Mouse (Mus musculus) CH12.LX (cell line): ENCODE results near the gene Adgrg1. TPM values are rescaled to one million over a fixed set of nuclear protein-coding genes. Genes with fewer than 3 reads are reported as not detected.

Experiments
- DNase-seq: peaks from one replicate; pipeline ENCODE4 v3.0.0-alpha.2; 2013; ENCODE audit errors: extremely low read depth
- H3K27ac ChIP-seq: 2 replicates; pipeline ENCODE4 v1.5.1; 2012; ENCODE audit warnings: low read depth, mild to moderate bottlenecking, control low read depth, moderate library complexity; ENCODE audit not compliant: insufficient read depth
- H3K27me3 ChIP-seq: replicated peaks from 2 replicates; pipeline ENCODE3; 2012; ENCODE audit warnings: inconsistent platforms
- H3K36me3 ChIP-seq, 2 experiments: replicated peaks in 1 of 2; 2 replicates each; pipeline versions ENCODE3 to v1.6.1; 2012; ENCODE audit warnings: inconsistent platforms in 1 of 2, low read length in 1 of 2, mild to moderate bottlenecking in 1 of 2, mixed read lengths in 1 of 2, moderate library complexity in 1 of 2; ENCODE audit not compliant: control insufficient read depth in 1 of 2, insufficient read depth in 1 of 2
- H3K4me1 ChIP-seq, 2 experiments: 2 replicates each; pipeline ENCODE4 v1.6.1; 2012; ENCODE audit warnings: inconsistent platforms in 1 of 2, moderate library complexity in 1 of 2; ENCODE audit not compliant: insufficient read depth in 2 of 2, control insufficient read depth in 1 of 2
- H3K4me2 ChIP-seq: 2 replicates; pipeline ENCODE4 v1.6.1; 2012; ENCODE audit warnings: low read depth, mild to moderate bottlenecking, control low read depth; ENCODE audit not compliant: poor library complexity, insufficient read depth, severe bottlenecking
- H3K4me3 ChIP-seq, 3 experiments: fragments of 150-350 bp in 1 of 3; sonication (generic) in 1 of 3; replicated peaks in 1 of 3; 2 replicates each; pipeline versions ENCODE3 to v1.5.1; 2011 to 2012; ENCODE audit warnings: low read depth in 2 of 3, low read length in 2 of 3, mild to moderate bottlenecking in 2 of 3, moderate library complexity in 2 of 3, control low read depth in 1 of 3, improper control_type of control experiment in 1 of 3, inconsistent platforms in 1 of 3, mixed read lengths in 1 of 3; ENCODE audit not compliant: poor library complexity in 1 of 3
- H3K79me2 ChIP-seq: replicated peaks from 2 replicates; pipeline ENCODE4 v1.6.1; 2012; ENCODE audit warnings: mild to moderate bottlenecking, moderate library complexity; ENCODE audit not compliant: control insufficient read depth, poor library complexity, insufficient read depth, severe bottlenecking; ENCODE audit errors: extremely low read depth
- H3K9ac ChIP-seq: 2 replicates; pipeline ENCODE4 v1.6.1; 2012; ENCODE audit warnings: low read depth, mild to moderate bottlenecking, control low read depth, moderate library complexity; ENCODE audit not compliant: insufficient read depth
- H3K9me3 ChIP-seq: replicated peaks from 2 replicates; pipeline ENCODE3; 2012; ENCODE audit warnings: low read length, inconsistent platforms, mixed read lengths
- BHLHE40 ChIP-seq: IDR thresholded peaks from 2 replicates; pipeline ENCODE4 v1.6.1; 2011; ENCODE audit warnings: mild to moderate bottlenecking, low read depth, low read length, improper control_type of control experiment
- CHD1 ChIP-seq: IDR thresholded peaks from 2 replicates; pipeline ENCODE4 v1.6.1; 2012; ENCODE audit warnings: low read depth, low read length, improper control_type of control experiment, inconsistent platforms
- CHD2 ChIP-seq: IDR thresholded peaks from 2 replicates; pipeline ENCODE4 v1.6.1; 2011; ENCODE audit warnings: low read length, improper control_type of control experiment
- CTCF ChIP-seq, 2 experiments: IDR thresholded peaks in 1 of 2; conservative IDR thresholded peaks in 1 of 2; 2 replicates each; pipeline ENCODE4 v1.5.1; 2011 to 2012; ENCODE audit warnings: low read depth in 2 of 2, low read length in 2 of 2, improper control_type of control experiment in 1 of 2, inconsistent platforms in 1 of 2, mild to moderate bottlenecking in 1 of 2, moderate library complexity in 1 of 2
- ETS1 ChIP-seq: conservative IDR thresholded peaks from 2 replicates; pipeline ENCODE4 v1.6.1; 2012; ENCODE audit warnings: low read depth, mild to moderate bottlenecking, inconsistent platforms, low read length, improper control_type of control experiment, moderate library complexity
- HCFC1 ChIP-seq: IDR thresholded peaks from 2 replicates; pipeline ENCODE4 v1.6.1; 2012; ENCODE audit warnings: low read depth, mild to moderate bottlenecking, inconsistent platforms, low read length, improper control_type of control experiment
- JUND ChIP-seq: conservative IDR thresholded peaks from 2 replicates; pipeline ENCODE4 v1.6.1; 2011; ENCODE audit warnings: low read depth, low read length, improper control_type of control experiment
- KAT2A ChIP-seq: IDR thresholded peaks from 2 replicates; pipeline ENCODE4 v1.6.1; 2012; ENCODE audit warnings: low read length, improper control_type of control experiment, inconsistent platforms; ENCODE audit not compliant: insufficient replicate concordance
- MEF2A ChIP-seq: IDR thresholded peaks from 2 replicates; pipeline ENCODE4 v1.6.1; 2014; ENCODE audit warnings: low read depth, mild to moderate bottlenecking, inconsistent platforms, low read length, improper control_type of control experiment, borderline replicate concordance
- MXI1 ChIP-seq: IDR thresholded peaks from 2 replicates; pipeline ENCODE4 v1.6.1; 2011; ENCODE audit warnings: mild to moderate bottlenecking, low read depth, low read length, improper control_type of control experiment
- MYC ChIP-seq: IDR thresholded peaks from 2 replicates; pipeline ENCODE4 v1.6.1; 2011; ENCODE audit warnings: low read depth, mild to moderate bottlenecking, improper control_type of control experiment, low read length
- NRF1 ChIP-seq: IDR thresholded peaks from 2 replicates; pipeline ENCODE4 v1.6.1; 2014; ENCODE audit warnings: low read depth, mild to moderate bottlenecking, inconsistent platforms, low read length, improper control_type of control experiment, moderate library complexity
- POLR2A ChIP-seq: IDR thresholded peaks from 2 replicates; pipeline ENCODE4 v1.6.1; 2011; ENCODE audit warnings: low read depth, mild to moderate bottlenecking, improper control_type of control experiment, low read length
- SIN3A ChIP-seq: IDR thresholded peaks from 2 replicates; pipeline ENCODE4 v1.6.1; 2012; ENCODE audit warnings: low read length, improper control_type of control experiment, inconsistent platforms
- SMC3 ChIP-seq: IDR thresholded peaks from 2 replicates; pipeline ENCODE4 v1.6.1; 2011; ENCODE audit warnings: low read depth, low read length, improper control_type of control experiment
- TBP ChIP-seq: conservative IDR thresholded peaks from 2 replicates; pipeline ENCODE4 v1.6.1; 2011; ENCODE audit warnings: low read depth, low read length, improper control_type of control experiment
- USF1 ChIP-seq: IDR thresholded peaks from 2 replicates; pipeline ENCODE4 v1.6.1; 2014; ENCODE audit warnings: low read depth, mild to moderate bottlenecking, inconsistent platforms, low read length, improper control_type of control experiment
- ZNF384 ChIP-seq: IDR thresholded peaks from 2 replicates; pipeline ENCODE4 v1.6.1; 2012; ENCODE audit warnings: low read depth, low read length, improper control_type of control experiment, inconsistent platforms
- dilution Hi-C: fragments of 300-500 bp; cut with MboI; formaldehyde crosslinking; loops from 2 replicates; pipeline ENCODE4 v1.14.3; 2020; ENCODE audit warnings: low sequenced_read_pairs; ENCODE audit not compliant: extremely low pct_unique_long_range_greater_than_20kb, extremely low pct_ligation_motif_present
- in situ Hi-C: fragments of 300-500 bp; cut with MboI; formaldehyde crosslinking; loops from 3 replicates; pipeline ENCODE4 v1.14.3; 2019; ENCODE audit warnings: low sequenced_read_pairs, low pct_ligation_motif_present, low pct_unique_long_range_greater_than_20kb, mixed read lengths
- polyA plus RNA-seq: library from polyadenylated mRNA; unstranded; fragments of >175 nt; gene quantifications from 2 replicates; pipeline ENCODE4 v1.2.1, GENCODE M21; 2012; ENCODE audit warnings: low read depth; ENCODE audit not compliant: insufficient read length
- total RNA-seq, 2 experiments: library from RNA; depleted of rRNA; stranded (reverse); fragments of 300-350 nt in 1 of 2; fragments of >200 nt in 1 of 2; gene quantifications; 2 replicates each; pipeline ENCODE4 v1.2.3; 2012 to 2014

Gene Adgrg1
- total and polyA plus RNA-seq, 3 experiments = 0.42 to 2.5 (median 1.2) TPM

DNA sequence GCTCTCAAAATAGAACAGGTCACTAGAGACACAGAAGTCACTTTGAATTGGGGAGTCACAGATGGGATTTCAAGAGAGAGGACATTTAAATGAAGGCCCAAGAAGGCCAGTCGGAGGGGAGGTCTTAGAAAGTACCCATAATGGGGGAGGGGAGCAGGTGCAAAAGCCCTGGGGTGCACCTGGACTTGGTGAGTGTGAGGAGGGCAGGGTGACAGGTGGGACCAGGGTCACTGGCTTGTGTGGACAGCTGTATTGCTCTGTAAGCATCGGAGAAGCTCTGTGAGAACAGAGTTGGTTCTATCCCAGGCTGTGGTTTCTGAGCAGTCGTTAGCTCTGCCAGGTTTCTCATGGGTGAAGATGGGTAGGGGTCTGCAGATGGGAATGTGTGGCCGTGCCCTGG lies 17.5 kb downstream of the Adgrg1 start:
- H3K9ac ChIP-seq = no peak overlapping the region
- in situ Hi-C loops = no loop called here

DNA sequence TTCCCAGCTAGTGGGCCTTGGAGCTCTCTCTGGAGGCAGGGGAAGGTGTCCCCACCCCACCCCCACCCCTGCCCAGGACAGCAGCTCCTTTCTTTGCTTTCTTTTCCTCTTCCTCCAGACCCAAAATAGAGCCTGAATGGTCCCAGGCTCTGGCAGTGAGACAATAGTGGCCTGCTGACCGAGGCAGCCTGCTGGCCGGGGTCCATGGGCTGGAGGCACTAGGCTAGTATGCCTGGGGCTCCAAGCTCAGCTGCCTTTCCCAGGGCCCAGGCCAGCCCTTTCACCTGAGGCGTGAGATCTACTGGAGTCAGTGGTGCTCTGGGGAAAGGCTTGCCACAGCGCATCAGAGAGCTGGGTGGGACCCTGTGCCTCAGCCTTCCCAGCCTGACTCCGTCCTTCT lies 18.0 kb downstream of the Adgrg1 start:
- Histone ChIP-seq H3K27me3 (peaks cover 54% of the 10 kb centered on the region), H3K36me3 (no peaks in the 10 kb centered on the region), H3K27ac (no peak overlapping the region), H3K9me3 (no peaks in the 10 kb centered on the region), H3K4me1 (peaks cover 3 to 34% of the 10 kb centered on the region in 2 experiments; a peak in 3 of 4 replicates), H3K79me2 (no peaks in the 10 kb centered on the region), H3K9ac (no peak overlapping the region), H3K4me2 (no peak overlapping the region), H3K4me3 (no peak overlapping the region)
- DNase-seq = no peak
- TF ChIP-seq CHD1 = no peak
- TF ChIP-seq NRF1 = no peak
- TF ChIP-seq ETS1 = no peak
- no peak for TF ChIP-seq MYC
- no peak for TF ChIP-seq USF1
- TF ChIP-seq MXI1 = no peak
- TF ChIP-seq ZNF384 = no peak
- TF ChIP-seq CHD2 = no peak
- no peak for TF ChIP-seq HCFC1
- TF ChIP-seq MEF2A = no peak
- in situ Hi-C loops (no loop called here), dilution Hi-C loops (no loop called here)

More for the DNA sequence above, 17.5 kb downstream of the Adgrg1 start:
- DNase-seq = no peak
- Histone ChIP-seq H3K4me3 (no peak overlapping the region), H3K79me2 (no peaks in the 10 kb centered on the region), H3K4me2 (no peak overlapping the region), H3K27ac (no peak overlapping the region), H3K4me1 (peaks cover 3 to 34% of the 10 kb centered on the region in 2 experiments; a peak in 3 of 4 replicates), H3K36me3 (no peaks in the 10 kb centered on the region), H3K27me3 (peaks cover 57% of the 10 kb centered on the region), H3K9me3 (no peaks in the 10 kb centered on the region)
- TF ChIP-seq JUND (no peak), BHLHE40 (no peak), KAT2A (no peak), NRF1 (no peak), POLR2A (no peak), CTCF (conservative IDR thresholded peaks at IDR 0.05 in 1 of 2, IDR thresholded peaks at IDR 0.05 in 1 of 2; ENCODE audit: low read depth in 2 of 2, low read length in 2 of 2) (no peak), SMC3 (no peak), TBP (no peak), MEF2A (no peak), SIN3A (no peak)
- dilution Hi-C loops = no loop called here
